Mouse (Mus musculus): ENCODE data around the gene Tpcn1.

The Tpcn1 gene

GRCm38 (mm10) chr5:120555871-120556270 is 32.6 kb downstream of the Tpcn1 start:
- DNase-seq: no peak

- no peak for DNase-seq
Measured at GRCm38 (mm10) chr5:120550673-120551072, 37.8 kb downstream of the Tpcn1 start.

GRCm38 (mm10) chr5:120550137-120550536 is 38.3 kb downstream of the Tpcn1 start:
- no peak for DNase-seq

GRCm38 (mm10) chr5:120548236-120548850 is 40.1 kb downstream of the Tpcn1 start:
- DNase-seq: no peak

GRCm38 (mm10) chr5:120536632-120537031 is 51.8 kb downstream of the Tpcn1 start:
- no peak for DNase-seq

GRCm38 (mm10) chr5:120536046-120536445 is 52.4 kb downstream of the Tpcn1 start:
- DNase-seq: no peak

GRCm38 (mm10) chr5:120534686-120535075 is 53.8 kb downstream of the Tpcn1 start:
- DNase-seq: no peak

GRCm38 (mm10) chr5:120534071-120534685 is 54.3 kb downstream of the Tpcn1 start:
- DNase-seq: no peak

GRCm38 (mm10) chr5:120531631-120532030 is 56.8 kb downstream of the Tpcn1 start:
- no peak for DNase-seq

- peak; percentile 40 to 52 for DNase-seq
Measured at GRCm38 (mm10) chr5:120527296-120527964, 61.0 kb downstream of the Tpcn1 start.

GRCm38 (mm10) chr5:120526311-120526710 is 62.2 kb downstream of the Tpcn1 start:
- DNase-seq: peak; percentile 52 to 55

GRCm38 (mm10) chr5:120525737-120526136 is 62.7 kb downstream of the Tpcn1 start:
- no peak for DNase-seq

- DNase-seq: no peak
Measured at GRCm38 (mm10) chr5:120524736-120525135, 63.7 kb downstream of the Tpcn1 start.

GRCm38 (mm10) chr5:120522649-120523048 is 65.8 kb downstream of the Tpcn1 start:
- peak; percentile 62 to 65 for DNase-seq

- no peak for DNase-seq
Measured at GRCm38 (mm10) chr5:120517552-120517951, 70.9 kb downstream of the Tpcn1 start.

- DNase-seq: no peak
Measured at GRCm38 (mm10) chr5:120516221-120516984, 72.1 kb downstream of the Tpcn1 start.

- no peak for DNase-seq
Measured at GRCm38 (mm10) chr5:120515451-120515850, 73.0 kb downstream of the Tpcn1 start.

- DNase-seq: no peak
Measured at GRCm38 (mm10) chr5:120514754-120515153, 73.7 kb downstream of the Tpcn1 start.

- no peak for DNase-seq
Measured at GRCm38 (mm10) chr5:120514031-120514677, 74.3 kb downstream of the Tpcn1 start.

GRCm38 (mm10) chr5:120512911-120513555 is 75.4 kb downstream of the Tpcn1 start:
- no peak for DNase-seq

GRCm38 (mm10) chr5:120511643-120512220 is 76.7 kb downstream of the Tpcn1 start:
- peak in 1 of 2 experiments; percentile 20 for DNase-seq

All from B cell, adult 2 months (primary cell).